Mouse (Mus musculus) E14TG2a.4 (cell line): Measurements from ENCODE around the gene Gm36079.
"Not testable (repeated sequence)": the region's sequence is repeated elsewhere in the genome, so short reads cannot be mapped to it uniquely, and the experiment has no call there.

Experiments
- CTCF ChIP-seq: conservative IDR thresholded peaks from 2 replicates; pipeline ENCODE4 v1.5.1; 2014; ENCODE audit warnings: low read length
- POU5F1 ChIP-seq: IDR thresholded peaks from 2 replicates; pipeline ENCODE4 v1.6.1; 2014; ENCODE audit warnings: low read length, borderline replicate concordance

- not testable (repeated sequence) for TF ChIP-seq CTCF, POU5F1
Observed at GRCm38 (mm10) chr13:120013544-120013943, 13.3 kb downstream of the Gm36079 start.
